Mouse (Mus musculus) bone marrow, adult 2 months (tissue): ENCODE results near the gene D6Wsu163e.

Experiments used
- CTCF ChIP-seq: fragments of 200-500 bp; IDR thresholded peaks from 2 replicates; pipeline ENCODE4 v1.5.1; 2011; ENCODE audit warnings: low read length, control low read depth; ENCODE audit not compliant: control insufficient read depth, insufficient read depth
- POLR2A ChIP-seq: fragments of 200-500 bp; IDR thresholded peaks from 2 replicates; pipeline ENCODE4 v1.6.1; 2011; ENCODE audit warnings: low read depth, mild to moderate bottlenecking, control low read depth, low read length, borderline replicate concordance; ENCODE audit not compliant: control insufficient read depth

- TF ChIP-seq POLR2A (no peak), CTCF (no peak)
These were observed 29.0 kb upstream of the D6Wsu163e start for GRCm38 (mm10) chr6:126910727-126911126.
